Mouse (Mus musculus) cerebellum, adult 11-12 months (tissue): Measurements from ENCODE around the gene Plekhj1.
A peak's percentile ranks its signal among the peaks of the same experiment; 100 is the strongest.
"Not testable (repeated sequence)": the region's sequence is repeated elsewhere in the genome, so short reads cannot be mapped to it uniquely, and the experiment has no call there.

Experiments
- DNase-seq: peaks from one replicate; pipeline ENCODE4 v3.0.0; 2022

Plekhj1 gene

GRCm38 (mm10) chr10:80798150-80799006 is at the start of gene Plekhj1, which contains the start of gene Sf3a2:
Gene Plekhj1 (minus strand): TSS chr10:80798626.
Gene Sf3a2 (plus strand): TSS chr10:80798198.
- DNase-seq: peak; percentile 97

GRCm38 (mm10) chr10:80845732-80846131 is 47.3 kb upstream of the Plekhj1 start:
- no peak for DNase-seq

- peak; percentile 72 for DNase-seq
Observed at GRCm38 (mm10) chr10:80845055-80845693, 46.7 kb upstream of the Plekhj1 start.

- peak; percentile 85 for DNase-seq
Observed at GRCm38 (mm10) chr10:80843931-80844547, 45.6 kb upstream of the Plekhj1 start, which contains the start of gene Lingo3. Gene Lingo3 (minus strand): TSS chr10:80844039.

- DNase-seq: peak; percentile 72
Observed at GRCm38 (mm10) chr10:80843087-80843930, 44.9 kb upstream of the Plekhj1 start.

GRCm38 (mm10) chr10:80842334-80842733 is 43.9 kb upstream of the Plekhj1 start:
- peak; percentile 55 for DNase-seq

- peak; percentile 52 for DNase-seq
Observed at GRCm38 (mm10) chr10:80841685-80842084, 43.3 kb upstream of the Plekhj1 start.

- no peak for DNase-seq
Observed at GRCm38 (mm10) chr10:80839848-80840247, 41.4 kb upstream of the Plekhj1 start.

GRCm38 (mm10) chr10:80838346-80838912 is 40.0 kb upstream of the Plekhj1 start:
- DNase-seq: no peak

GRCm38 (mm10) chr10:80837827-80838226 is 39.4 kb upstream of the Plekhj1 start:
- peak; percentile 84 for DNase-seq

GRCm38 (mm10) chr10:80836949-80837379 is 38.5 kb upstream of the Plekhj1 start:
- DNase-seq: peak; percentile 80

- no peak for DNase-seq
Observed at GRCm38 (mm10) chr10:80835617-80836016, 37.2 kb upstream of the Plekhj1 start.

GRCm38 (mm10) chr10:80832818-80833217 is 34.4 kb upstream of the Plekhj1 start:
- DNase-seq: no peak

GRCm38 (mm10) chr10:80831136-80831535 is 32.7 kb upstream of the Plekhj1 start:
- DNase-seq: no peak

GRCm38 (mm10) chr10:80829359-80830278 is 31.2 kb upstream of the Plekhj1 start:
- no peak for DNase-seq

GRCm38 (mm10) chr10:80828587-80828986 is 30.2 kb upstream of the Plekhj1 start:
- DNase-seq: not testable (repeated sequence)

- no peak for DNase-seq
Observed at GRCm38 (mm10) chr10:80827870-80828420, 29.5 kb upstream of the Plekhj1 start.

- no peak for DNase-seq
Observed at GRCm38 (mm10) chr10:80827063-80827869, 28.8 kb upstream of the Plekhj1 start.
